Mouse (Mus musculus) bone marrow macrophage, adult 2 months (primary cell): Measurements from ENCODE around the gene Slc23a2.

Experiments
- CTCF ChIP-seq: IDR thresholded peaks from 2 replicates; pipeline ENCODE4 v1.5.1; 2012; ENCODE audit warnings: low read depth, mild to moderate bottlenecking, low read length, moderate library complexity
- POLR2A ChIP-seq: IDR thresholded peaks from 2 replicates; pipeline ENCODE4 v1.6.1; 2012; ENCODE audit warnings: mild to moderate bottlenecking, low read depth, low read length, borderline replicate concordance

DNA sequence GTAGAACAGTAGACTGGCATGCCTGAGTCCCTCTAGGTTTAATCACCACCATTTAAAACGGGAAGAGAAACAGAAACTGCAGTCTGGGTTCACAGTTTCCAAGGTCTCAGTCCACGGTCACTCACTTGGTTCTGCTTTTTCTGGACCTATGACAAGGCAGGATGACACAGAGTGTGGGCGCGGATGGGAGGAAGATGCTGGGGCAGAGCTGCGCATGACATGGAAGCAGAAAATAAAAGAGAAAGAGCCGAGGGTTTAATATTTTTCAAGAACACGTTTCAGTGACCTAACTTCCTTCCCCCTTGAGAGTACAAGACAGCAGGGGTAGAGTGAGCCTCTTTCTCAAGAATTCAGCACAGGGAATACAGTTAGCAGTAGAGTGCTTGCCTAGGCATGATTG, 24.2 kb upstream of the Slc23a2 start:
- TF ChIP-seq CTCF (no peak), POLR2A (no peak)
